Mouse (Mus musculus): ENCODE data around the gene Clic4. TPM values are rescaled to one million over a fixed set of nuclear protein-coding genes. Genes with fewer than 3 reads are reported as not detected.

The Clic4 gene
- polyA plus RNA-seq, 1 experiment from 2014 or later = 27.5 TPM

DNA sequence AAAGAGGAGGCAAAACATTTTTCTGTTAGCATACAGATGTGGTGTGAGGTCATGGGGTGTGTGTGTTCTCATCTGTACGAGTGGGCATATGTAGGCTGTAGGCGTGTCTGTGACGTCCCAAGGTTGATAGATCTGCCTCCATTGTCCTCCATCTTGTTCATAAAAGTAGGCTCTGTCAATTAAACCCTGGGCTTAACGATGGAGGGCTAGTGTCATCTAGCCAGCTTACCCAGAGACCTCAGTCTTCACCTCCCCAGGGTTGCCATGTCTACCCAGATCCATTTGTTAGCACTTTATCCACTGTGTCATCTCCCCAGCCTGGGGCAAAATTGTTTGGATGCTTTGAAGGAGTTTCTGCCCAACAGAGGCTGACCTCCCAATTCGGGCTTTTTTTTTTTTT, 67.9 kb downstream of the Clic4 start:
- H3K27ac ChIP-seq (ENCODE audit: low read depth, low read length) = no peak overlapping the region
- ATAC-seq (ENCODE audit: low read depth) = no peak
- H3K36me3 ChIP-seq (ENCODE audit: control insufficient read depth, insufficient read depth, low read length) = no peaks in the 10 kb centered on the region
- 49% methylated on average over 5 of the region's 5 CpGs for WGBS
- no peak overlapping the region for H3K9ac ChIP-seq (replicated peaks; ENCODE audit: low read depth, low read length)
- H3K27me3 ChIP-seq (ENCODE audit: control insufficient read depth, insufficient read depth, low read length) = peaks cover 10% of the 10 kb centered on the region
- no peaks in the 10 kb centered on the region for H3K9me3 ChIP-seq (ENCODE audit: control insufficient read depth, low read length)
- H3K4me1 ChIP-seq (ENCODE audit: control insufficient read depth, insufficient read depth, low read length) = 0 out of 2 replicates have a peak, but pooled peaks cover 8% of the 10 kb centered on the region
- no peak overlapping the region for H3K4me3 ChIP-seq (ENCODE audit: low read depth, low read length)
- no peak overlapping the region for H3K4me2 ChIP-seq (ENCODE audit: low read depth, low read length)

DNA sequence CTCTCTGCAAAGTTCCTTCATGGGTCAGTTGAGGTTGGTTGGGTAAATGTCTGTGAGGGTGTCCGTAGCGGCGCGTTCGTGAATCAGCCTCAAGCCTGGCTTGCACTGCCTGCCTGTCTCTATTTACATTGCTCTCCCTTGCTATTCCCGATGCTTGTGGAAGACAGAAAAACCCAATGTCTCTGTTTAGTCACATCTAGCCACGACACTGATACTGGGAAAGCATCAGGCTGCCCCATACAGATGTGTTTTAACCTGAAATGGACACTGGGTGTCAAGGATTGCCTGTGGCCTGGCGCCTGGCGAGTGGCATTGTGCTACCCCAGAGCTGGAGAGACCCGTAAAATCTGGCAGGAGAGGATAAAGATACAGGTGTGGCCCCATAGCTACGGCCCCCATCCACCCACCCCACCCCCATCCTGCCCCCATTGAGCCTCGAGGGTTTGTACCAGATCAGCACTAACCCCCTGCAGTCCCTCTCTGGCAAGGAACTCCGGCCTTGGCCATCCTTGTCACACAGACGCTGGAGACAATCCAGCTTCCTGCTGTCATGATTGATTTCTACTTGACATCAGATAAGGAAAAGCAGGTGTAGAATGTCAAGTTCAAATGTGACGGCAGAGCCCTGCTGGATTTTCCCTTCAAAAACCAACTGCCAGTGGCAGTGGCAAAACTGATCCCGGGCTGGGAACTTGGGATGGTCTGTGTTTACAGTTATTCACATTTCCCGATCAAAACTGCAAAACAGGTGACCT, 68.6 kb downstream of the Clic4 start:
- Histone ChIP-seq H3K4me2 (ENCODE audit: low read depth, low read length) (peak overlapping the region; percentile 38), H3K4me1 (ENCODE audit: control insufficient read depth, insufficient read depth, low read length) (0 out of 2 replicates have a peak, but pooled peaks cover 8% of the 10 kb centered on the region), H3K9me3 (ENCODE audit: control insufficient read depth, low read length) (no peaks in the 10 kb centered on the region), H3K4me3 (ENCODE audit: low read depth, low read length) (no peak overlapping the region), H3K27ac (ENCODE audit: low read depth, low read length) (no peak overlapping the region), H3K9ac (replicated peaks; ENCODE audit: low read depth, low read length) (no peak overlapping the region), H3K27me3 (ENCODE audit: control insufficient read depth, insufficient read depth, low read length) (peaks cover 10% of the 10 kb centered on the region), H3K36me3 (ENCODE audit: control insufficient read depth, insufficient read depth, low read length) (no peaks in the 10 kb centered on the region)
- no peak for ATAC-seq (ENCODE audit: low read depth)
- WGBS = 16% methylated on average over 17 of the region's 17 CpGs

- Histone ChIP-seq H3K36me3 (ENCODE audit: control insufficient read depth, insufficient read depth, low read length) (no peaks in the 10 kb centered on the region), H3K27me3 (ENCODE audit: control insufficient read depth, insufficient read depth, low read length) (peaks cover 10% of the 10 kb centered on the region), H3K9me3 (ENCODE audit: control insufficient read depth, low read length) (no peaks in the 10 kb centered on the region), H3K4me3 (ENCODE audit: low read depth, low read length) (0 out of 2 replicates have a peak overlapping the region, but pooled peaks have one; percentile 2), H3K9ac (replicated peaks; ENCODE audit: low read depth, low read length) (no peak overlapping the region), H3K27ac (ENCODE audit: low read depth, low read length) (no peak overlapping the region), H3K4me2 (ENCODE audit: low read depth, low read length) (peak overlapping the region; percentile 38), H3K4me1 (ENCODE audit: control insufficient read depth, insufficient read depth, low read length) (0 out of 2 replicates have a peak, but pooled peaks cover 8% of the 10 kb centered on the region)
- 9% methylated on average over 14 of the region's 14 CpGs for WGBS
- no peak for ATAC-seq (ENCODE audit: low read depth)
Observed at GRCm38 (mm10) chr4:135203279-135203678, 69.3 kb downstream of the Clic4 start.

DNA sequence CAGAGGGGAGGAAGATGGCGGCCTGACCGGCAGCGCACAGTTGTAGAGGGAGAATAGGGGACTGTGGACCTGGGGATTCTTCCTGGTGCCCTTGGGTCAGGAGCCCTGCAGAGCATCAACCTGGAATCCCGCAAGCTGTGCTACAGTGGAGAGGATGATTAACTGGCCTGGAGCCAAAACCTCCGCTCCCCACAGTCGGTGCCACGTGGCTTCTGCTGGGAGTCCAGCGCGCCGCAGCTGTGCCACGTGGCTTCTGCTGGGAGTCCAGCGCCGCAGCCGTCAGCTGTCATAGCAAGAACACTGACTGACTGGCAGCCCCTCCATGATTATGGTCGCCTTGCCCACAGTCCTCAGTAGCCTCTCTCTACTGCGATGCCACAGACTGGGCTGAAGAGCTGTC, 70.8 kb downstream of the Clic4 start:
- 0 out of 2 replicates have a peak, but pooled peaks have one; percentile 24 for ATAC-seq (ENCODE audit: low read depth)
- H3K9ac ChIP-seq (replicated peaks; ENCODE audit: low read depth, low read length) = no peak overlapping the region
- H3K4me2 ChIP-seq (ENCODE audit: low read depth, low read length) = no peak overlapping the region
- no peaks in the 10 kb centered on the region for H3K36me3 ChIP-seq (ENCODE audit: control insufficient read depth, insufficient read depth, low read length)
- H3K4me1 ChIP-seq (ENCODE audit: control insufficient read depth, insufficient read depth, low read length) = 0 out of 2 replicates have a peak, but pooled peaks cover 8% of the 10 kb centered on the region
- H3K27ac ChIP-seq (ENCODE audit: low read depth, low read length) = no peak overlapping the region
- 42% methylated on average over 16 of the region's 16 CpGs for WGBS
- no peak overlapping the region for H3K4me3 ChIP-seq (ENCODE audit: low read depth, low read length)
- peaks cover 10% of the 10 kb centered on the region for H3K27me3 ChIP-seq (ENCODE audit: control insufficient read depth, insufficient read depth, low read length)
- no peaks in the 10 kb centered on the region for H3K9me3 ChIP-seq (ENCODE audit: control insufficient read depth, low read length)

GRCm38 (mm10) chr4:135197857-135198256, 74.8 kb downstream of the Clic4 start:
- no peak overlapping the region for H3K27ac ChIP-seq (ENCODE audit: low read depth, low read length)
- no peak for ATAC-seq (ENCODE audit: low read depth)
- WGBS = 84% methylated on average over 8 of the region's 8 CpGs

GRCm38 (mm10) chr4:135192841-135193240, 79.8 kb downstream of the Clic4 start:
- no peak overlapping the region for H3K4me2 ChIP-seq (ENCODE audit: low read depth, low read length)
- H3K27ac ChIP-seq (ENCODE audit: low read depth, low read length) = no peak overlapping the region
- 83% methylated on average over 5 of the region's 5 CpGs for WGBS
- H3K27me3 ChIP-seq (ENCODE audit: control insufficient read depth, insufficient read depth, low read length) = no peaks in the 10 kb centered on the region
- no peaks in the 10 kb centered on the region for H3K36me3 ChIP-seq (ENCODE audit: control insufficient read depth, insufficient read depth, low read length)
- H3K9me3 ChIP-seq (ENCODE audit: control insufficient read depth, low read length) = no peaks in the 10 kb centered on the region
- no peak overlapping the region for H3K4me3 ChIP-seq (ENCODE audit: low read depth, low read length)
- no peaks in the 10 kb centered on the region for H3K4me1 ChIP-seq (ENCODE audit: control insufficient read depth, insufficient read depth, low read length)
- no peak for ATAC-seq (ENCODE audit: low read depth)
- H3K9ac ChIP-seq (replicated peaks; ENCODE audit: low read depth, low read length) = no peak overlapping the region

More at GRCm38 (mm10) chr4:135197857-135198256, 74.8 kb downstream of the Clic4 start:
- no peaks in the 10 kb centered on the region for H3K4me1 ChIP-seq (ENCODE audit: control insufficient read depth, insufficient read depth, low read length)
- H3K27me3 ChIP-seq (ENCODE audit: control insufficient read depth, insufficient read depth, low read length) = no peaks in the 10 kb centered on the region
- H3K9me3 ChIP-seq (ENCODE audit: control insufficient read depth, low read length) = no peaks in the 10 kb centered on the region
- no peak overlapping the region for H3K4me3 ChIP-seq (ENCODE audit: low read depth, low read length)
- no peak overlapping the region for H3K9ac ChIP-seq (replicated peaks; ENCODE audit: low read depth, low read length)
- H3K4me2 ChIP-seq (ENCODE audit: low read depth, low read length) = no peak overlapping the region
- no peaks in the 10 kb centered on the region for H3K36me3 ChIP-seq (ENCODE audit: control insufficient read depth, insufficient read depth, low read length)

DNA sequence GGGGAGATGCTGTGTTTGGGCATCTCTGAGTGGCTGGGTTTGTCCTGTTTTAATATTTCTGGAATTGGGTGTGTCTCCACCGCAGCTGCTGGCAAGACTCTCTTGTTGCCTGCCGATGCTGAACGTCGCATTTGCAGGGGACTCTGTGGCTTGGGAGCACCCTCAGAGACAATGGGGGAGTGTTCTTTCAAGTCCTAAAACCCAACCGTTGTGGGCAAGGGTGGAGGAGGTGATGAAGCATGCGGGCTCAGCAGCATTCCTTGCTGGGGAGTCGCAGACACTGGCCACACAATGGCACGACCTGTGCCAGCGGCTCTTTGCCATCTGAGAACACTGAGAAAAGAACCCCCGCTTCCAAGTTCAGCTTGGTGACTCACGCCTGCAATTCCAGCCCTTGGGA, 81.0 kb downstream of the Clic4 start:
- H3K4me2 ChIP-seq (ENCODE audit: low read depth, low read length) = no peak overlapping the region
- H3K4me3 ChIP-seq (ENCODE audit: low read depth, low read length) = no peak overlapping the region
- no peaks in the 10 kb centered on the region for H3K36me3 ChIP-seq (ENCODE audit: control insufficient read depth, insufficient read depth, low read length)
- H3K4me1 ChIP-seq (ENCODE audit: control insufficient read depth, insufficient read depth, low read length) = no peaks in the 10 kb centered on the region
- no peaks in the 10 kb centered on the region for H3K9me3 ChIP-seq (ENCODE audit: control insufficient read depth, low read length)
- H3K9ac ChIP-seq (replicated peaks; ENCODE audit: low read depth, low read length) = no peak overlapping the region
- WGBS = 81% methylated on average over 11 of the region's 11 CpGs
- H3K27ac ChIP-seq (ENCODE audit: low read depth, low read length) = no peak overlapping the region
- no peaks in the 10 kb centered on the region for H3K27me3 ChIP-seq (ENCODE audit: control insufficient read depth, insufficient read depth, low read length)
- ATAC-seq (ENCODE audit: low read depth) = no peak

GRCm38 (mm10) chr4:135191185-135191584, 81.4 kb downstream of the Clic4 start:
- Histone ChIP-seq H3K9me3 (ENCODE audit: control insufficient read depth, low read length) (no peaks in the 10 kb centered on the region), H3K27ac (ENCODE audit: low read depth, low read length) (no peak overlapping the region), H3K4me3 (ENCODE audit: low read depth, low read length) (no peak overlapping the region), H3K4me1 (ENCODE audit: control insufficient read depth, insufficient read depth, low read length) (no peaks in the 10 kb centered on the region), H3K9ac (replicated peaks; ENCODE audit: low read depth, low read length) (no peak overlapping the region), H3K4me2 (ENCODE audit: low read depth, low read length) (no peak overlapping the region), H3K36me3 (ENCODE audit: control insufficient read depth, insufficient read depth, low read length) (no peaks in the 10 kb centered on the region), H3K27me3 (ENCODE audit: control insufficient read depth, insufficient read depth, low read length) (no peaks in the 10 kb centered on the region)
- no peak for ATAC-seq (ENCODE audit: low read depth)
- 74% methylated on average over 1 of the region's 1 CpGs for WGBS

DNA sequence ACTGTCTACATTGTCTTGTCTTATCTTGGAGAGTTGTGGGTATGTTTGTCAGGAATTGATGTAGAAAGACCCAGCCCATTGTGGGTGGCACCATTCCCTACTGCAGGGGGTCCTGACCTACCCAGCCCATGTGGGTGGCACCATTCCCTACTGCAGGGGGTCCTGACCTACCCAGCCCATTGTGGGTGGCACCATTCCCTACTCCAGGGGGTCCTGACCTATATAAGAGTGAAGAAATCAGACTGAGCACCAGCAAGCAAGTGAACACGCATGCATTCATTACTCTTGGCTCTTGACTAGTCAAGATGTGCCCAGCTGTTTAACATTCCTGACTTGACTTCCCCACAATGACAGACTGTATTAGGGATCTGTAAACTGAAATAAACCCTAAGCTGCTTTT, 82.2 kb downstream of the Clic4 start:
- no peaks in the 10 kb centered on the region for H3K9me3 ChIP-seq (ENCODE audit: control insufficient read depth, low read length)
- 93% methylated on average over 1 of the region's 1 CpGs for WGBS
- H3K9ac ChIP-seq (replicated peaks; ENCODE audit: low read depth, low read length) = no peak overlapping the region
- no peaks in the 10 kb centered on the region for H3K4me1 ChIP-seq (ENCODE audit: control insufficient read depth, insufficient read depth, low read length)
- no peak overlapping the region for H3K4me3 ChIP-seq (ENCODE audit: low read depth, low read length)
- no peak overlapping the region for H3K27ac ChIP-seq (ENCODE audit: low read depth, low read length)
- H3K36me3 ChIP-seq (ENCODE audit: control insufficient read depth, insufficient read depth, low read length) = no peaks in the 10 kb centered on the region
- ATAC-seq (ENCODE audit: low read depth) = no peak
- H3K27me3 ChIP-seq (ENCODE audit: control insufficient read depth, insufficient read depth, low read length) = no peaks in the 10 kb centered on the region
- no peak overlapping the region for H3K4me2 ChIP-seq (ENCODE audit: low read depth, low read length)

Data from neural tube, embryonic 14.5 days (tissue).